Mouse (Mus musculus) heart, postnatal 36 days (tissue): ENCODE measurements around the gene Cfap126. TPM values are rescaled to one million over a fixed set of nuclear protein-coding genes. Genes with fewer than 3 reads are reported as not detected.

Experiments used
- DNase-seq, 2 experiments: peaks; one replicate each; pipeline ENCODE4 v3.0.0; 2021 to 2022
- intact Hi-C: fragments of 180-260 bp; cut with DNase I; formaldehyde crosslinking; loops from one replicate; pipeline ENCODE4 v1.15.1; 2025
- microRNA-seq, 2 experiments: library from miRNA; unstranded; fragments of <30 nt; microRNA quantifications; one replicate each; pipeline ENCODE4 v1.2.0; 2021; ENCODE audit warnings: borderline number of aligned reads in 2 of 2
- total RNA-seq, 2 experiments: library from RNA; stranded (reverse); gene quantifications; 2 replicates each; pipeline ENCODE4 v1.2.3; 2021

Gene Cfap126
- total RNA-seq, 2 experiments from 2014 or later, result 0.69 to 1.2 TPM

DNA sequence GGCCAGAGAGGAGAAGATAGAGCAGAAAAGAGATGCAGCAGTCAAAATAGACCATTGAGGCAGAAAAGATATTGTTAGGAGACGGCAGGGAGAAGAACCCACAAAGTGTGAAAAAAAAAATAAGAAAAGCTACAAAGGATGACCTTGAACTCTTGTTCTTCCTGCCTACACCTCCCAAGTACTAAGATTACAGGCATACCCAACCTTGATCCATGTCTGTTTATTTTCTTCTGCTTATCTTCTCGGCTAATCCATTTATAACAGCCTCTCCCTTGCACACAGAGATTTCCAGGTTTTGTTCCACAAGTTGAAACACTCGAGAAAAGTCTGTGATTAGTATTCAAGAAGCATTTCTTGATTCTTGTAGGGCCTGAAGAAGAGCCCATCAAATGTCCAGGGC is 56.2 kb downstream of the Cfap126 start:
- intact Hi-C loops, result loop anchor here (5.0 kb wide), 1 partner anchor 332 kb away; the partner anchor contains the start of gene Alyref2
- no peak for DNase-seq

DNA sequence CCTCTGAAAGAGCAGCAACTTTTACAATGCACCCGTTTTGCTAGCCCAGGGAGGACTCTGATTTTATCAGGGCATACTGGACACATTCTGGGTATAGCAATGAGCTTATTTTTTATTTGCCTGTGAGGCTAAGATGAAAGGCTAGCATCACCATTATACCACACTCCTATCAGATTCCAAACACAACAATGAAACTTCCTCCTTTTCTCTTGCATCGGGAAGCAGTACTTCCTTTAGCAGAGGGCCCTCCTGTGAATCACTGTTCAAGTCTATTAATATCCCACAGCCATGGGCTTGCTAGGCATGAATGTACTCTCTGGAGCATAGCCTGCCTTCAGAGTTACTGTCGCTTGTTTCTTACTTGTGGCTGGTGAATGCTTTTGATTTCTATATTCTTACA is 57.4 kb downstream of the Cfap126 start:
- intact Hi-C loops, result loop anchor here (5.0 kb wide), 1 partner anchor 331 kb away; the partner anchor contains the start of gene Alyref2
- peak in 1 of 2 experiments; percentile 32 for DNase-seq

DNA sequence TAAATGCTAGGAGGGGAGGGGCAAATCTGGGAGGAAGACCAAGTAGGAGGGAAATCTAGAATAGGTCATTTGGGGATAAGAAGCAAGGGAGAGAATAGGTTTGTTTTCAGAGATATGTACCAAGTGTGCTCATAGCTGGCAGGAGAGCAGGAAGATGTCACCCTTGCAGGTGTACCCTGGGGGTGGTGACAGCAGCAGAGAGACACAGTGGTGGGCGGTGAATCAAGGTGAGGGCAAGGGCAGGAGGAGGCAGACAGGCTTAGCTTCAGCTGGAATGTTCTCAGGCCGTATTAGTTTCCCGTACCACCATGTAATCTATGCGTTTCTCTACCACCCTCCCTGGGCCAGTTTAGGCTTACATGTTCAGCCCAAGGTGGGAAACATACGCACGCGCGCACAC is 59.1 kb downstream of the Cfap126 start:
- DNase-seq, result no peak
- intact Hi-C loops, result loop anchor here (5.0 kb wide), 1 partner anchor 330 kb away; the partner anchor contains the start of gene Alyref2

Small RNA genes within 50 kb of the gene (microRNA-seq; reads per million reads assigned to microRNA genes)
- gene Gm27552, result 0 reads per million in 2 experiments
- gene Gm27844, result 0 reads per million in 2 experiments
- gene Mir6546, result 0 reads per million in 2 experiments

Other genes starting within 250 kb of the Cfap126 start
- gene Atf6, start 246.1 kb upstream of the Cfap126 start, total RNA-seq, result 10 to 100 TPM; 63.2 to 71.4 TPM
- under 1 TPM; 0.33 to 0.39 TPM for gene Gm26620, start 228.9 kb upstream of the Cfap126 start, total RNA-seq
- 1 to 10 TPM; 8.6 to 9.8 TPM for gene Dusp12, start 228.4 kb upstream of the Cfap126 start, total RNA-seq
- gene Fcrlb, start 201.0 kb upstream of the Cfap126 start, total RNA-seq, result not detected
- under 1 TPM in 1 of 2 experiments, not detected in 1; 0.56 TPM for gene Fcrla, start 186.3 kb upstream of the Cfap126 start, total RNA-seq
- 10 to 100 TPM in 1 of 2 experiments, 1 to 10 TPM in 1; 7.3 to 10.0 TPM for gene Fcgr2b, start 137.4 kb upstream of the Cfap126 start, total RNA-seq
- under 1 TPM in 1 of 2 experiments, not detected in 1; 0.76 TPM for gene Fcgr4, start 95.0 kb upstream of the Cfap126 start, total RNA-seq
- 10 to 100 TPM; 13.7 to 18.6 TPM for gene Fcgr3, start 49.0 kb upstream of the Cfap126 start, total RNA-seq
- 1,000 to 10,000 TPM; 1,165 to 1,188 TPM for gene Sdhc, start 36.7 kb downstream of the Cfap126 start, total RNA-seq
- gene Mpz, start 36.8 kb downstream of the Cfap126 start, total RNA-seq, result under 1 TPM in 1 of 2 experiments, not detected in 1; 0.44 TPM
- 100 to 1,000 TPM; 222 to 295 TPM for gene Pcp4l1, start 82.3 kb downstream of the Cfap126 start, total RNA-seq
- under 1 TPM in 1 of 2 experiments, not detected in 1; 0.08 TPM for gene Nr1i3, start 100.1 kb downstream of the Cfap126 start, total RNA-seq
- 10 to 100 TPM; 81.8 to 82.7 TPM for gene Tomm40l, start 108.6 kb downstream of the Cfap126 start, total RNA-seq
- gene Apoa2, start 111.1 kb downstream of the Cfap126 start, total RNA-seq, result 1 to 10 TPM in 1 of 2 experiments, under 1 TPM in 1; 0.75 to 2.0 TPM
- 10 to 100 TPM; 13.3 to 16.3 TPM for gene Fcer1g, start 120.4 kb downstream of the Cfap126 start, total RNA-seq
- under 1 TPM; 0.50 to 0.92 TPM for gene Adamts4, start 136.5 kb downstream of the Cfap126 start, total RNA-seq
- 1,000 to 10,000 TPM; 1,421 to 1,530 TPM for gene Ndufs2, start 137.5 kb downstream of the Cfap126 start, total RNA-seq
- gene B4galt3, start 156.4 kb downstream of the Cfap126 start, total RNA-seq, result 10 to 100 TPM; 14.5 to 19.7 TPM
- gene Ppox, start 167.3 kb downstream of the Cfap126 start, total RNA-seq, result 10 to 100 TPM; 13.2 to 14.2 TPM
- 10 to 100 TPM; 22.1 to 22.3 TPM for gene Usp21, start 174.1 kb downstream of the Cfap126 start, total RNA-seq
- 10 to 100 TPM; 84.9 to 88.8 TPM for gene Ufc1, start 181.1 kb downstream of the Cfap126 start, total RNA-seq
- gene Dedd, start 215.2 kb downstream of the Cfap126 start, total RNA-seq, result 10 to 100 TPM; 21.3 to 24.2 TPM
- gene Nit1, start 231.7 kb downstream of the Cfap126 start, total RNA-seq, result 10 to 100 TPM; 27.7 to 28.4 TPM
- 10 to 100 TPM; 79.4 to 95.6 TPM for gene Pfdn2, start 231.8 kb downstream of the Cfap126 start, total RNA-seq
- not detected for gene Klhdc9, start 246.9 kb downstream of the Cfap126 start, total RNA-seq